Mouse (Mus musculus): Measurements from ENCODE around the gene Rps15a. TPM values are rescaled to one million over a fixed set of nuclear protein-coding genes. Genes with fewer than 3 reads are reported as not detected.

The Rps15a gene
- polyA plus RNA-seq, 1 experiment, result 1,535 TPM

DNA sequence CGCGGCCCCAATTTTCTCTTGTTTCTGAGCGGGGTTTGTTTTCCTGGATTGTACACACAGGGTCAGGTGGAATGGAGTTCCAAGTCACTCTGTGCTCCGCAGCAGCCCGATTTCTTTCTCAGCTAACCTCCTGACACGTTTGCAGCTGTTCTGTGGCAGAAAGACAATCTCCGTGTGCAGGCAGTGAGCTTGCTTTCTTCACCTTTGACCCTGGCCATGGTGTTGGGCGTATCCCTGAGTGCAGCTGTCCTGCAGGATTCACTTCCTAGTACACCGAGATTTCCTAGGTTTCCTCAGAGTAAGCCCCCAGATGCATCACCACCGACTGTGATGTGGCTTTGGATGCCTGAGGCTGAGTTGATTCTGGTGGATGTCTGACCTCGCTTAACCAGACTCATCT is 19.1 kb upstream of the Rps15a start:
- WGBS, result 88% methylated on average over 11 of the region's 11 CpGs
- H3K27ac ChIP-seq (ENCODE audit: control insufficient read depth, insufficient read depth, low read depth, low read length, poor library complexity), result no peak overlapping the region

DNA sequence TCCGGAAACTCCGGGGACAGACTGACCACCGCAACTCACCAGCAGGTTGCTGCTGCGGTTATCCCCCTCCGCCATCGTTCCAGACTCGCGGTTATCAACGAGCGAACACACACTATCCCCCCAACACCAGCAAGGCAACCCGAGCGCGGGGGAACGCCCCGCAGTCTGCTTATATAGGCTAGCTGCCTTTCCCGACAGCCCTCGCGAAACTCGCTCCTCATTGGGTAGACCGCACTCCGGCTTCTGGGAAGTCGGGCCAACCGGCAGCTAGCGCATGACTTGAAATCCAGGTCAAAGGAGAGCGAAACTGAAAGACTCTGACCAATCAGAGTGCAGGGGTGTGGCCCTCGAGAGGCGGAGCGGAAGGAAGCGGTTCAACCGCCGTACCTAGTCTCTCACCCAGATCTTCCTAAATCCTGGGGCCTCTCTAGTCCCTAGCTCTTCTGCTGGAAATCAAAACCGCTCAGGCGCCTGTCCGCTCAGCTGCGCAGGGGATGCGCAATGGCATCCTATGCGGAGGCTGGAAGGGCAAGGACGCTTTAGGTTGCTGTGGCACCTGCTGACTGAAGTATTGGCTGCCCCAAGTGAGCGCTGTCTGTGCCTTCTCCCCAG is 13.5 kb upstream of the Rps15a start, which contains the start of gene Arl6ip1:
Gene Arl6ip1, minus strand, starts transcription at position 233 of the 612 bp plus-strand sequence.
- H3K4me3 ChIP-seq (replicated peaks; ENCODE audit: control insufficient read depth, low read depth, low read length), result peak within 1 kb of the TSS; percentile 86
- no peaks in the 10 kb centered on the region; the same call in 1 of the 2 replicates for H3K4me1 ChIP-seq (ENCODE audit: control insufficient read depth, insufficient read depth, low read length)
- H3K27ac ChIP-seq (ENCODE audit: control insufficient read depth, insufficient read depth, low read depth, low read length, poor library complexity), result peak within 1 kb of the TSS; percentile 92
- WGBS, result under 1% methylated on average over 39 of the region's 39 CpGs
- TF ChIP-seq CTCF (IDR thresholded peaks at IDR 0.05; ENCODE audit: control insufficient read depth, insufficient read depth, low read length) (peak; percentile 14; the same call in 1 of the 2 replicates), POLR2A (IDR thresholded peaks at IDR 0.05; ENCODE audit: borderline replicate concordance, control insufficient read depth, low read depth, low read length) (peak; percentile 100)

More for the DNA sequence above, 19.1 kb upstream of the Rps15a start:
- TF ChIP-seq POLR2A (IDR thresholded peaks at IDR 0.05; ENCODE audit: borderline replicate concordance, control insufficient read depth, low read depth, low read length) (no peak), CTCF (IDR thresholded peaks at IDR 0.05; ENCODE audit: control insufficient read depth, insufficient read depth, low read length) (no peak)
- no peaks in the 10 kb centered on the region for H3K4me1 ChIP-seq (ENCODE audit: control insufficient read depth, insufficient read depth, low read length)
- H3K4me3 ChIP-seq (replicated peaks; ENCODE audit: control insufficient read depth, low read depth, low read length), result no peak overlapping the region

DNA sequence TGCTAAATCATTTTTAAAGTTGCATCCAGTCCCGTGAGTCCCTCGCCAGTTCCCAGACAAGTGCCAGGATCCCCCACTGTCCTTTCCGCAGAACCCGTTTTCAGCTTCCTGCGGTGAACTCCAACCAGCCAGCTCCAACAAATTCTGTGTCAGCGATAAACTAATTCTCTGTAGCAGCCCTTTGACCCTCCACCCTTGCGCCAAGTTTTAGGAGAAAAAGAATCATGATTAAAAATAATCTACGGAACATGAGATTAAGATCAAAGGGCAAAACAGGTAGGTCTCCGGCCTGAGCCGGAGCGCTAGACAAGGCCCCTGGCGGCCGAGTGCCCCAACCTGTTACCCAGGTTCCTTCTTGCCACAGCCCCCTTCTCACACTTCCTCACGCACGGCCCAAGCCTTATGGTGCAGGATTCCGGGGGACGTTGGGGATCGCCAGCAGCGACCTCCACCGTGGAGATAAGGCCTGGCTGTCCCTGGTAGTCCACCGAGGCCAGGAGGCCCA is 13.0 kb upstream of the Rps15a start:
- TF ChIP-seq POLR2A (IDR thresholded peaks at IDR 0.05; ENCODE audit: borderline replicate concordance, control insufficient read depth, low read depth, low read length) (no peak), CTCF (IDR thresholded peaks at IDR 0.05; ENCODE audit: control insufficient read depth, insufficient read depth, low read length) (no peak)
- H3K27ac ChIP-seq (ENCODE audit: control insufficient read depth, insufficient read depth, low read depth, low read length, poor library complexity), result peak overlapping the region; percentile 87
- H3K4me1 ChIP-seq (ENCODE audit: control insufficient read depth, insufficient read depth, low read length), result no peaks in the 10 kb centered on the region; the same call in 1 of the 2 replicates
- WGBS, result under 1% methylated on average over 21 of the region's 21 CpGs
- H3K4me3 ChIP-seq (replicated peaks; ENCODE audit: control insufficient read depth, low read depth, low read length), result peak overlapping the region; percentile 86

DNA sequence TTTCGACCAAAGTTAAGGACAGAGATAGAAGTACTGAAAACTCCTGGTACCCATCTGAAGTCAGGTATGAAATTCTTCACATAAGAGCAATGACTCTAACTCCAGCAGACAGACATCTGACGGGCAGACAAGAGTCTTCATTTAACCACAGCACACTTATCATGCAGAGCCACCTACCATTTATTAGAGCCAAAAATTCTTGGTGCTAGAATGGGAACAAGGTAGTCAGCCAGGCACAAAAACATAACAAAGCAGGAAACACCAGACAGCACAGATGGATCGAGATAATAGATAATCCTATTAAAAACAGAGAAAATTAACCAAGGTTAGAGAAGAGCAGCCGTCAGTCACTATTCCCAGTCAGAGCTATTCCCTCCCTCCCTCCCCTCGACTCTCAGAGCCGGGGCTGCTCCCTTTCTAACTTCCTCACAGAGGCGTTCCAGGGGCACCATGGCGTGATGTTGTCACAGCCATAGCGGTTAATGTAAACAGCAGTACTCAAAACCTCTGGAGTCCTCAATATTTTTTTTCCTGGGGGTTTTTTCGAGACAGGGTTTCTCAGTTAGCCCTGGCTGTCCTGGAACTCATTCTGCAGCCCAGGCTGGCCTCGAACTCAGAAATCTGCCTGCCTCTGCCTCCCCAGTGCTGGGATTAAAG is 10.4 kb upstream of the Rps15a start:
- no peak overlapping the region for H3K27ac ChIP-seq (ENCODE audit: control insufficient read depth, insufficient read depth, low read depth, low read length, poor library complexity)

DNA sequence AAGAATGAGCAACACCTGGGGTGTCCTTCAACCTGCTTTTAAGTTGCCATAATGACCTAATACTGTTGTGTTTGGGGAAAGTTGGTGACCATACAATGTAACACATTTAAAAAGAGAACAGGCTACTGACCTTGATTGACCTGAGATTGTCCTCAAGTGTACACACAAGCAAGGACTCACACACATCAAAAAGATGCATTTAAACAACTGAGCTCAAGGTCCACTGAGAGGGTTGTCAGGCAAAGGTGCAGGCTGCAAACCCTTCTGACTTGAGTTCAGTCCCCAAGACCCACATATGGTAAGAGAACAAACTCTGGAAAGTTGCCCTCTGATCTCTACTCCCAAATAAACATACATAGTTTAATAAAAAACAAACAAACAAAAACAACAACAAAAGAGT is 9.7 kb upstream of the Rps15a start:
- no peaks in the 10 kb centered on the region; the same call in 1 of the 2 replicates for H3K4me1 ChIP-seq (ENCODE audit: control insufficient read depth, insufficient read depth, low read length)
- no peak overlapping the region for H3K4me3 ChIP-seq (replicated peaks; ENCODE audit: control insufficient read depth, low read depth, low read length)
- H3K27ac ChIP-seq (ENCODE audit: control insufficient read depth, insufficient read depth, low read depth, low read length, poor library complexity), result no peak overlapping the region
- TF ChIP-seq CTCF (IDR thresholded peaks at IDR 0.05; ENCODE audit: control insufficient read depth, insufficient read depth, low read length) (no peak), POLR2A (IDR thresholded peaks at IDR 0.05; ENCODE audit: borderline replicate concordance, control insufficient read depth, low read depth, low read length) (no peak)

More for the DNA sequence above, 10.4 kb upstream of the Rps15a start:
- 47% methylated on average over 11 of the region's 11 CpGs for WGBS
- Histone ChIP-seq H3K4me3 (replicated peaks; ENCODE audit: control insufficient read depth, low read depth, low read length) (no peak overlapping the region), H3K4me1 (ENCODE audit: control insufficient read depth, insufficient read depth, low read length) (no peaks in the 10 kb centered on the region; the same call in 1 of the 2 replicates)
- TF ChIP-seq POLR2A (IDR thresholded peaks at IDR 0.05; ENCODE audit: borderline replicate concordance, control insufficient read depth, low read depth, low read length) (no peak), CTCF (IDR thresholded peaks at IDR 0.05; ENCODE audit: control insufficient read depth, insufficient read depth, low read length) (no peak)

DNA sequence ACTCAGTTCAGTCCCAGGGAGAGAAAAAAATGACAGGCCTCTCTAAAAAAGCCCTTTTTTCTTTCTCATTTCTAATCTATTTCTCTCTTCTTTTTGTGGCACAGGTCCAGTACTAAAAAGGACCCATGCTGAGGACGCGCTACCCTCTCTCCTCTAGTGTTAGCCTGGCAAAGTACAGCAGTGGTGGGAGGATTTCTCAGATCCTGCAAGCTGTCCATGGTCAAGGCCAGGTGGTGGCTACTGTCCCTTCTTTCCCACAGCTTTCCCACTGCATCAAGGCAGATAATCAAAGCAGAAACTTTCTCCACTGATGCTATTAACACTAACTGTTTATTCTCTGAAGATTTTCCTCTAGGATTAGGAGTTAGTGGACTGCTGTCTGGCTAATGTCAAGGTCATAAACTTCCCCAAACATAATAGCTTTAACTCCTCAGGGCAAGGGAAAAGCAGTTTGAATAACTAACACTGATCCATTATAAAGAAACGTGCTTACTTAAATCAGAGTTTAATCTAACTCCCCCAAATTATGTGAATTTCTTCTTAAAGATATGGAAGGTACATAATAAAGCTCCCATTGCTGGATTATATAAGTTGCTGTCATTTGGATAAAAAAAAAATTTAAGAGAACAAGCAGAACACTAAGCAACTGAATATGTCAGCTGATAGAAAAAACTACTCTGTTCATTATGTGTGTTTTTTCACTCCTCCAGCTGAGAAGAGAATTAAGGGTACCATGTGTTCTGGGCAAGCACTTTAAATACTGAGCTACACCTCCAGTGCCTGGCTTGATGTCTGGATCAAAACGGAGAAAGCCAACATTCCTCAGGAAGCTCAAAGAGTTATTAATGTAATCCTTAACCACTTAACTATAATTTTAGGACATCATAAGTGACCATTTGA is 7.8 kb upstream of the Rps15a start:
- TF ChIP-seq POLR2A (IDR thresholded peaks at IDR 0.05; ENCODE audit: borderline replicate concordance, control insufficient read depth, low read depth, low read length) (no peak), CTCF (IDR thresholded peaks at IDR 0.05; ENCODE audit: control insufficient read depth, insufficient read depth, low read length) (no peak)

DNA sequence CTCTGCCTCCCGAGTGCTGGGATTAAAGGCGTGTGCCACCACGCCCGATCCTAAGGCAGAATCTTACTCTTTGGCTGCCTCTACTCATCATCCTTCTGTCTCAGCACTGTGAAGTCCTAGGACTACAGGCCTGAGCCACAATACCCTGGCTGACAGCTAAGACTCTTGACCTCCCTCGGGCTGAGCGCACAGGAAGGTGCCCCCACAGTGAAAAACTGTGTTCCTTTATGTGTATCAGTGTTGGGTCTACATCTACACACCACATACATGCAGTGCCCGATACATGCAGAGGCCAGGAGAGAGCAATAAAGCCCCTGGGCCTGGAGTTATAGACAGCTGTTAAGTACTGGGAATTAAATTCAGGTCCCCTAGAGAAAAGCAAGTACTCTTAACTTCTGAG is 6.2 kb upstream of the Rps15a start:
- Histone ChIP-seq H3K4me3 (replicated peaks; ENCODE audit: control insufficient read depth, low read depth, low read length) (no peak overlapping the region), H3K27ac (ENCODE audit: control insufficient read depth, insufficient read depth, low read depth, low read length, poor library complexity) (no peak overlapping the region), H3K4me1 (ENCODE audit: control insufficient read depth, insufficient read depth, low read length) (peaks cover 4% of the 10 kb centered on the region; the same call in 1 of the 2 replicates)
- WGBS, result 95% methylated on average over 7 of the region's 7 CpGs
- TF ChIP-seq CTCF (IDR thresholded peaks at IDR 0.05; ENCODE audit: control insufficient read depth, insufficient read depth, low read length), result no peak
- TF ChIP-seq POLR2A (IDR thresholded peaks at IDR 0.05; ENCODE audit: borderline replicate concordance, control insufficient read depth, low read depth, low read length), result no peak

More for the DNA sequence above, 7.8 kb upstream of the Rps15a start:
- no peak overlapping the region for H3K27ac ChIP-seq (ENCODE audit: control insufficient read depth, insufficient read depth, low read depth, low read length, poor library complexity)
- no peaks in the 10 kb centered on the region; the same call in 1 of the 2 replicates for H3K4me1 ChIP-seq (ENCODE audit: control insufficient read depth, insufficient read depth, low read length)
- 93% methylated on average over 4 of the region's 4 CpGs for WGBS
- H3K4me3 ChIP-seq (replicated peaks; ENCODE audit: control insufficient read depth, low read depth, low read length), result no peak overlapping the region
